Mouse (Mus musculus) G1E-ER4 (cell line): ENCODE results near the gene Sema4d. TPM values are rescaled to one million over a fixed set of nuclear protein-coding genes. Genes with fewer than 3 reads are reported as not detected.

Experiments used
- GATA1 ChIP-seq: IDR thresholded peaks from one replicate; pipeline ENCODE4 v1.8.0; 2012; ENCODE audit warnings: low read length, inconsistent platforms
- polyA plus RNA-seq: library from polyadenylated mRNA; stranded (reverse); fragments of >175 nt; gene quantifications from 2 replicates; pipeline ENCODE4 v1.2.3, GENCODE M21; 2012

Gene Sema4d
- polyA plus RNA-seq, 1 experiment: 76.3 TPM

- no peak for TF ChIP-seq GATA1
These were observed 1.4 kb downstream of the Sema4d start for GRCm38 (mm10) chr13:51792135-51792573.

DNA sequence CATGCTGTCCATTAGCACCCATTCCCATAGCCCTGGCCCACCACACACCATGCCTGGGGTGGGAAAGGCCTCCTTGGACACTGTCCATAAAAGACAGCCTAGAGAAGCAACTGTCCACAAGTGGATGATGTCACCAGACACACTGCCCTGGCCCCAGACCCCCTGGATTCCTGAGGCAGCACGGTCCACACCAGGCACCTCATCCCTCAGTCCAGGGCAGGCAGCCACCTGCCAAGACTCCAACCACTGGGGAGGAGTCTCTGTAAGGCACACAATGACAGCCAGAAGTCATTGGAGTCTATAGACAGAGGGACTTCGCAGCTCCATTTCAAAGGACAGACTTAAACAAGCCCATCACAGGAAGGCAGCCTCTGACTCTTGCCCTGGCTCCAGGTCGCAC is 1.9 kb downstream of the Sema4d start:
- TF ChIP-seq GATA1: no peak

GRCm38 (mm10) chr13:51790793-51791192 is 2.8 kb downstream of the Sema4d start:
- no peak for TF ChIP-seq GATA1

GRCm38 (mm10) chr13:51787858-51788257 is 5.7 kb downstream of the Sema4d start:
- TF ChIP-seq GATA1: no peak

- TF ChIP-seq GATA1: no peak
These were observed 6.9 kb downstream of the Sema4d start for GRCm38 (mm10) chr13:51786616-51787015.

DNA sequence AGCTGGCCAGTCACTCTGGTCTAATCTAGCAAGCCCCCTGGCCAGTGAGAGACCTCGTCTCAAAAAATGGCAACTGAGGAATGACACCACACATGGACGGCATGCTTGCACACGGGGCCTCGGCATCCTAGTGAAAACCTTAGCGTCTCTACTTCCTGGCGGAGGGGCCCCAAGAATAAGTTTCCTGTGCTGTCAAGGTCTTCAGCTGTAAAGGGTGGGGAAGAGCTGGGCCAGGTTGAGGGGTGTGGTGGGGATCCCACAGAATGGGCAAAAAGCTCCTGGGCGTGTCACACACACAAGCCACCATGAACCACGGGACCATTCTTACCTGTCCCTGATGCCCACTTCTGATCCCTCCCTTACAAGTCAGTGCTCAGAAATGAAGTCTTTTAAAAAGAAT is 9.1 kb downstream of the Sema4d start:
- no peak for TF ChIP-seq GATA1

- TF ChIP-seq GATA1: no peak
These were observed 9.7 kb downstream of the Sema4d start for GRCm38 (mm10) chr13:51783857-51784256.

- no peak for TF ChIP-seq GATA1
These were observed 12.9 kb downstream of the Sema4d start for GRCm38 (mm10) chr13:51780509-51781155.

- TF ChIP-seq GATA1: no peak
These were observed 14.3 kb downstream of the Sema4d start for GRCm38 (mm10) chr13:51778983-51779962.

DNA sequence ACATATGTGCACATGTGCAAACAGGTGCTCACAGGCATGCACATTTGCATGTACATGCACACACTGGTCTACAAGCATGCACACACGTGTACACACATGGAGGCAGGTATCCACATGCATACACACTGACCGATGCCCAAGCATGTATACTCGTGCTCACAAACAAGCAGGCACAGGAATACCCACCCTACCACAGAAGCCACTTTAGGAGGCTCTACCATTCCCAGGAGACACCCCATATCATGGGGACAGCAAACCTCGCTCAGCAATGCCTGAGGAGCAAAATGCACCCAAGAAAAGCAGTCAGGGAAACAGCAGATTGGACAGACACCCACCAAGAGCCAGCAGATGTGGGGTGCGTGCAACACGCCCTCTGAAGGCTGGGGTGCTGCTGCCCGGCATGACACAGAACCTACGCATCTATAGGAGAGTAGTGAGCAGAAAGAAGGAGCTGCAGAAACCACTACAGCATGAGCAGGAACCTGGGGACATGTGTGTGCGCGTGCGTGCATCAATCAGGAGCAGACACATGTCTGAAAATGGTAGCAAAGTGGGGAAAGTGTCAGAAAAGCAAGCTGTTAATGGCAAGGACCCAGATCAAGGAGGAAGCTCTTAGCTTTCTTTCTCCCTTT is 15.1 kb downstream of the Sema4d start:
- no peak for TF ChIP-seq GATA1

- no peak for TF ChIP-seq GATA1
These were observed 15.7 kb downstream of the Sema4d start for GRCm38 (mm10) chr13:51777738-51778274.

DNA sequence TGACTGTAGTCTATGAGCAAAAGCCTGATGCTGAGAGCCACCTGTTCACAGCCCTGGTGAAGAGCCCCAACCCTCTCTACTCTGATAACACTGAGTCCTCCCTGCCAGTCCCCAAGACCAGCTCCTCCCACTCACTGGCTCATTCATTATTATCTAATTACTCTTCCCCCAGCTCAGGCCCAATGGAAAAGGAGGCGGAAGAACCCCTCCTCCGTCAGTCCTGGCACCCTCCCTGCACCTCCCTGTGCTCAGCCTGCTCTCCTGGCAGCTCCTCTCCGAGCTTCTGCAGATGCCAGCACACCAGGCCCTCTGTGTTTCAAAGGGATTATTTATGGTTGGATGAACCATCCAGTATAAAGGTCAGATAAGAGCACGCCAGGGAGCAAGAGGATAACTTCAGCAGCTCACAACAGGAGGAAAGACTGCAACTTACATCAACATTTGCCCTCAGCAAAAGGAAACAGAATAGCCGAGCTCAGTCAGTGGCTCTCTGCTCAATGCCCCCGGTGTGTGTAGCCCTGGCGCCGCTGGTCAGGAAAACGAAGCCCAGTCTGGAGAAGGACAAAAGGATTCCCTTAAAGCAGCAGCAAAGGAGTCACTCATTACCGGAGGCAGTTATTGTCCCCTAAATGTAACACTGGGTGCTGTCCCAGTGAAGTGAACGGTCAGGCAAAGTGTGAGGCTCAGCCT is 16.4 kb downstream of the Sema4d start:
- TF ChIP-seq GATA1: no peak

DNA sequence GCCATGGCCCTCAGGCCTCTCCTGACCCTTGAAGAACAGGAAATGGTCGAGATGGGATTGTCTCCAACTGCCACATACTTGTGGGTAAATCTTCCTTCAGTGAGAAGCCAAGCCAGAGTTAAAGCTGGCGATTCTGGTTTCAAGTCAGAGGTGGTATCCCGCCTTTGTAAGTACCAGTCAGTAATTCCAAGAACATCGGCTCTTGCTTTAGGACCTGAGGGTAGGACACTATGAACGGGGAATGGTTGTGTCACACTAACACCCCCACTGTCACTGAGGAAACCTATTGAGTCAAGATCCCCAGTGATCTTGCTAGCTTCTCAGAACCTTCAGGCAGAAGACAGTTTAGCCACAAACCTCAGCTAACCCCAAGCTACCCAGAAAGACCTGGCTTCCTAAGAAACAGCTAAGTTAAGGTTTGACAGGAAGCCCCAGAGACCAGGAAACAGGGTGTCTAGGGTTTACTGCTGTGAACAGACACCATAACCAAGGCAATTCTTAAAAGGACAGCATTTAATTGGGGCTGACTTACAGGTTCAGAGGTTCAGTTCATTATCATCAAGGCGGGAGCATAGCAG is 17.3 kb downstream of the Sema4d start:
- TF ChIP-seq GATA1: no peak

GRCm38 (mm10) chr13:51771802-51772206 is 21.7 kb downstream of the Sema4d start:
- no peak for TF ChIP-seq GATA1
